Mouse (Mus musculus): Measurements from ENCODE around the gene Tnni1.

- TF ChIP-seq CTCF (IDR thresholded peaks at IDR 0.05; ENCODE audit: low read depth) (no peak), EP300 (IDR thresholded peaks at IDR 0.05; ENCODE audit: low read depth) (no peak)
Observed at GRCm38 (mm10) chr1:135744987-135745386, 34.2 kb upstream of the Tnni1 start.

Data from heart, postnatal 0 days (tissue).